Mouse (Mus musculus) kidney, adult 2 months (tissue): Measurements from ENCODE around the gene Rad9a. TPM values are rescaled to one million over a fixed set of nuclear protein-coding genes. Genes with fewer than 3 reads are reported as not detected.

ENCODE experiments used
- DNase-seq: peaks from one replicate; pipeline ENCODE4 v3.0.0; 2021
- H3K27ac ChIP-seq: fragments of 200-500 bp; 2 replicates; pipeline ENCODE4 v1.5.1; 2012; ENCODE audit warnings: low read depth, low read length, control low read depth, inconsistent platforms; ENCODE audit not compliant: insufficient read depth
- H3K27me3 ChIP-seq: fragments of 200-500 bp; replicated peaks from 2 replicates; pipeline ENCODE4 v1.6.1; 2012; ENCODE audit warnings: mild to moderate bottlenecking, moderate library complexity, low read length, inconsistent platforms; ENCODE audit not compliant: control insufficient read depth, insufficient read depth
- H3K36me3 ChIP-seq: fragments of 200-500 bp; 2 replicates; pipeline ENCODE4 v1.6.1; 2012; ENCODE audit warnings: mild to moderate bottlenecking, moderate library complexity, low read length, inconsistent platforms; ENCODE audit not compliant: control insufficient read depth, insufficient read depth
- H3K4me1 ChIP-seq: fragments of 200-500 bp; 2 replicates; pipeline ENCODE4 v1.6.1; 2011; ENCODE audit warnings: low read length; ENCODE audit not compliant: control insufficient read depth, insufficient read depth
- H3K4me3 ChIP-seq: fragments of 200-500 bp; 2 replicates; pipeline ENCODE4 v1.5.1; 2011; ENCODE audit warnings: mild to moderate bottlenecking, low read depth, low read length, control low read depth; ENCODE audit not compliant: insufficient read depth
- CTCF ChIP-seq: fragments of 200-500 bp; conservative IDR thresholded peaks from 2 replicates; pipeline ENCODE4 v1.5.1; 2011; ENCODE audit warnings: low read depth, mild to moderate bottlenecking, control low read depth, low read length, moderate library complexity, mixed read lengths; ENCODE audit not compliant: insufficient read depth, insufficient read length
- POLR2A ChIP-seq: fragments of 200-500 bp; IDR thresholded peaks from one replicate; pipeline ENCODE4 v1.6.1; 2011; ENCODE audit warnings: low read depth, low read length, control low read depth
- WGBS: fragments of 180-500 bp; shearing (Covaris S2); methylation state at CpG from one replicate; pipeline ENCODE4 v1.1.7; 2018; 5-methylcytosine and 5-hydroxymethylcytosine counted together
- polyA plus RNA-seq: library from polyadenylated mRNA; depleted of rRNA; stranded (reverse); fragments of >200 nt; gene quantifications from 2 replicates; pipeline ENCODE4 v1.2.3, GENCODE M21; 2012

Gene Rad9a
- polyA plus RNA-seq, 1 experiment, result 19.2 TPM

DNA sequence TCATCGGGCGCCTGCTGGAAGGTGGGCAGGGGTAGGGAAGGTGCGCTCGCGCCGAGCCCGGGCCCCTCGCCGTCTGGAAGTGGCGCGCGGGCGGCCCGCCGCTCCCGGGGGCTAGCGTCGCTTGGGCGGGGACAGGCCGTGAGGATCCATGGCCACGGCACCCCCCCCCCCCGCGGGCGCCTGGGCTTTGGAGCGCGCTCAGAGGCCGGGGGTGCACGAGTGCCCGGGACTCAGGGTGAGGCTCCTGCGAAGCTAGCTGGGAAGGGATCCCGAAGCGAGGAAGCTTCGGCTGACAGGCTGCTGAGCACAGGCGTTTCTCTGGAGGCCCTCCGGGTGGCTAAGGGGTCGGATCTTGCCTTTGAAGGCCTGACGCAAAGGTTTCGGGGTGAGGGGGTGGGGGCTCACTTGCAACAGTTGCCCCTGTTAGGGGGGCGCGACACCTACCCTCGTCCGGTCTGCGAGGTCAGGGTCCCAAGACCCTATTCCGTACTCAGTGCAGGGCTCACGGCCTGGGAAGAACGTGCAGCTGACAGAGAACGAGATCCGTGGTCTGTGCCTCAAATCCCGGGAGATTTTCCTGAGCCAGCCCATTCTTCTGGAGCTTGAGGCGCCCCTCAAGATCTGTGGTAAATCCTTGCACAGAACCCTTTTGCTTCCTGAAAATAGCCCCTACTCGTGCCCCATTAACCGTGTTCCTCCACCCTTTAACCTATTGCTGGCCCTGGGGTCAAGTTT is 9.0 kb downstream of the Rad9a start:
- Histone ChIP-seq H3K27ac (peak overlapping the region; percentile 93), H3K4me1 (peaks cover 11% of the 10 kb centered on the region; the same call in 1 of the 2 replicates), H3K36me3 (peaks cover 2% of the 10 kb centered on the region; the same call in 1 of the 2 replicates), H3K4me3 (peak overlapping the region; percentile 99), H3K27me3 (no peaks in the 10 kb centered on the region)
- DNase-seq, result no peak
- WGBS, result under 1% methylated on average over 38 of the region's 52 CpGs
- no peak for TF ChIP-seq POLR2A

DNA sequence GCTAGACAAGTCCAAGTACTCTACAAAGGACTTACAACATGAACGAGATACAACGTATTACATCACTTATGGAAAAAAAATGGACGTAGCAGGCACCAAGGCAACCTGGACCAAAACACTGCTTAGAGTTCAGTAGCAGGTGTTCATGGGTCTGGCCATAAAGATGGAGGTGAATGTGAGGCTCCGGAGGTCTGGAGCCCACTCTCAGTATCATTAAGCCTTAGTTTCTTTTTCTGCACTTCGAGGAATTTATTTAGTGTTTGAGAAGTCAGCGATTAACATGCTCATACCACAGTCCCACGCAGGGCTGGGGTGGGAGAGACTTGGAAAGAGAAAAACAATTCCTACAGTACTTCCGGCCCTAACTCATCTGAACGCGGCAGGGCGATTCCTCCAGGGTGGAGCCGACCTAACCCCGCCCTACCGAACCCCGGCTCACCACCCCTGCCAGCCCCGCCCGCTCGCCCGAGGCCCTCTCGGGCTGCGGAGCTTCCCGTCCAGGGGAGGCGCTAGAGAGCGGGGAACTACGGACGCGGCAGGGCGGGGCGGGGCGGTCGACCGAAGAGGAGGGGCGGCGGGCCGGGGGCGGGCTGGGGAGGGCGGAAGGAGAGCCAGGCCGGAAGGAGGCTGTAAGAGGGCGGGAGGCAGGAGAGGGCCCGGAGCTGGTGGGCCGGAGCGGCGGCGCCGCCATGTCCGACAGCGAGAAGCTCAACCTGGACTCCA is 9.8 kb downstream of the Rad9a start, which contains the start of gene Ppp1ca:
TSS of gene Ppp1ca (plus strand) at position 538 of the 723 bp plus-strand sequence.
- peaks cover 2% of the 10 kb centered on the region; the same call in 1 of the 2 replicates for H3K36me3 ChIP-seq
- H3K4me3 ChIP-seq, result peak within 1 kb of the TSS; percentile 99
- H3K4me1 ChIP-seq, result peaks cover 11% of the 10 kb centered on the region; the same call in 1 of the 2 replicates
- 3% methylated on average over 44 of the region's 47 CpGs for WGBS
- TF ChIP-seq POLR2A (peak; percentile 65), CTCF (peak; percentile 60)
- DNase-seq, result peak; percentile 97
- peak within 1 kb of the TSS; percentile 93 for H3K27ac ChIP-seq
- H3K27me3 ChIP-seq, result no peaks in the 10 kb centered on the region

DNA sequence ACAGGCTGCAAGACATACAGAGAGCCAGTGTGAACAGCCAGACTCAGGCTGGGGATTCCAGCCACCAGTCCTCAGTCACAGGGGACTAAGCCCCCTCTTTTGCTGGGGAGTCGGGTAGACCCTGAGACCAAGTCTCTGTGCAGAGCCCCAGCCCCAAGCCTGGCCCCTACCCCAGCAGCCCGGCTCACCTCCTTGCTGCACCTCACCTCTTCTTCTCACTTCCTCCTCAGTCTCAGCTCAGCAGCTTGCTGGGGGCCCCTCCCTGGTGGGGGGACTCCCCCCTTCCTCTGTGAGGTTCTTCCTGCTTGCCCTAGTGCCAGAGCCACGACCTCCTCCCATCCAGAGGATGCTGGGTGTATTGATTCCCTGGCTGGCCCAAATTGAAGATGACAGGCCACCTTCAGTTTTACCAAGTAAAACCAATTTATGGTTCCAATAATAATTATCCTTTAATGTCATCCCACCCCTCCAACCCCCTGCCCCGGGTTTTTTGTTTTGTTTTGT is 10.6 kb downstream of the Rad9a start, which contains the start of gene Tbc1d10c:
TSS of gene Tbc1d10c (minus strand) at position 454 of the 504 bp plus-strand sequence.
- H3K36me3 ChIP-seq, result peaks cover 2% of the 10 kb centered on the region; the same call in 1 of the 2 replicates
- DNase-seq, result no peak
- H3K4me1 ChIP-seq, result peaks cover 11% of the 10 kb centered on the region; the same call in 1 of the 2 replicates
- TF ChIP-seq CTCF (no peak), POLR2A (no peak)
- peak within 1 kb of the TSS; percentile 99 for H3K4me3 ChIP-seq
- WGBS, result 41% methylated on average over 4 of the region's 4 CpGs
- peak within 1 kb of the TSS; percentile 93 for H3K27ac ChIP-seq
- no peaks in the 10 kb centered on the region for H3K27me3 ChIP-seq

DNA sequence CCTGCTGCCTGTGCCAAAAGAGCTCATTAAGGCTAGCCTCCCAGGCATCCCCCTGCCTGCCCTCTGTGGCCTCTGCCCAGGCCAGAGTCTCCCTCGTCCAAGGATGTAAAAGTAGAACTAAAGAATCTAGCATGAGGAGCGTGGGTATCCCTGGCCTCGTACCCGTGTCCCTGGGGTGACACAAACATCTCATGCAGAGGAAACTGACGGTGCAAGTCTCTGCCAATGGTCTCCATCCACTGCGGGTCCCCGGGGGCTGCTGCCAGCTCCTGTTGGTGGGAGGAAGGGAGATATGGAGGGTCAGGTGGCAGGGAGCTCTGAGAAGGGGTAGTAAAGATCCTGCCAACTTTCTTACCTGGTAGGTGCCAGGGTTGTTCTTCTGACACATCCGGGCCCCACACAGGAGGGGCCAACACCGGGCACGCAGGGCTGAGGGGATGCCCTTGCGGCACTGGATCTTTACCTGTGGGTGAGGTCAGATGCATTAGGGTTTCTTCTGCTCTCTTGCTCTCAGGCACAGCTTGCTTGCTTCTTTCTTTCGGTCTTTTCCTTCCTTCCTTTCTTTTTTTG is 12.3 kb downstream of the Rad9a start:
- no peak overlapping the region for H3K27ac ChIP-seq
- DNase-seq, result no peak
- WGBS, result 86% methylated on average over 12 of the region's 12 CpGs
- no peaks in the 10 kb centered on the region for H3K36me3 ChIP-seq
- TF ChIP-seq CTCF (no peak), POLR2A (no peak)
- H3K4me3 ChIP-seq, result no peak overlapping the region
- peaks cover 11% of the 10 kb centered on the region; the same call in 1 of the 2 replicates for H3K4me1 ChIP-seq
- H3K27me3 ChIP-seq, result no peaks in the 10 kb centered on the region

DNA sequence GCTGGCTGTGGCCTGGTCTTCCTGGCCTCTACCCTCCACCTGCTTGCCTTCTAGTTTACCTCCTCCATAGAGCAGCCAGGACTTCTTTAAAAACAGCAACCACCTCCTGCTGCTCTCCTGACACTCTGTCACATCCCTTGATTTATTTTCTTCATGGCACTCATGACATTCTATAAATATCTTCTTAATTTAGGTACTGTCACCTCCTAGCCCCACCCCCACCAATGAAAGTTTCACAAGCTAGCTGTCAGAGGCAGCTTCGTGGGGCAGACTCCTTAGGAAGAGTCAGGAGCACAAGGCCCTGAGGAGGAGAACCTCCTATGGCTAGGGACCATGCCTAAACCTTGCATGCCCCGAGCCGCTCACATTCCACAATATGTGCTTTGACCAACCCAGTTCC is 14.2 kb downstream of the Rad9a start:
- Histone ChIP-seq H3K27me3 (no peaks in the 10 kb centered on the region), H3K4me1 (peaks cover 4% of the 10 kb centered on the region; the same call in 1 of the 2 replicates), H3K27ac (no peak overlapping the region), H3K4me3 (no peak overlapping the region), H3K36me3 (no peaks in the 10 kb centered on the region)
- TF ChIP-seq POLR2A (no peak), CTCF (no peak)
- 78% methylated on average over 3 of the region's 3 CpGs for WGBS
- no peak for DNase-seq

DNA sequence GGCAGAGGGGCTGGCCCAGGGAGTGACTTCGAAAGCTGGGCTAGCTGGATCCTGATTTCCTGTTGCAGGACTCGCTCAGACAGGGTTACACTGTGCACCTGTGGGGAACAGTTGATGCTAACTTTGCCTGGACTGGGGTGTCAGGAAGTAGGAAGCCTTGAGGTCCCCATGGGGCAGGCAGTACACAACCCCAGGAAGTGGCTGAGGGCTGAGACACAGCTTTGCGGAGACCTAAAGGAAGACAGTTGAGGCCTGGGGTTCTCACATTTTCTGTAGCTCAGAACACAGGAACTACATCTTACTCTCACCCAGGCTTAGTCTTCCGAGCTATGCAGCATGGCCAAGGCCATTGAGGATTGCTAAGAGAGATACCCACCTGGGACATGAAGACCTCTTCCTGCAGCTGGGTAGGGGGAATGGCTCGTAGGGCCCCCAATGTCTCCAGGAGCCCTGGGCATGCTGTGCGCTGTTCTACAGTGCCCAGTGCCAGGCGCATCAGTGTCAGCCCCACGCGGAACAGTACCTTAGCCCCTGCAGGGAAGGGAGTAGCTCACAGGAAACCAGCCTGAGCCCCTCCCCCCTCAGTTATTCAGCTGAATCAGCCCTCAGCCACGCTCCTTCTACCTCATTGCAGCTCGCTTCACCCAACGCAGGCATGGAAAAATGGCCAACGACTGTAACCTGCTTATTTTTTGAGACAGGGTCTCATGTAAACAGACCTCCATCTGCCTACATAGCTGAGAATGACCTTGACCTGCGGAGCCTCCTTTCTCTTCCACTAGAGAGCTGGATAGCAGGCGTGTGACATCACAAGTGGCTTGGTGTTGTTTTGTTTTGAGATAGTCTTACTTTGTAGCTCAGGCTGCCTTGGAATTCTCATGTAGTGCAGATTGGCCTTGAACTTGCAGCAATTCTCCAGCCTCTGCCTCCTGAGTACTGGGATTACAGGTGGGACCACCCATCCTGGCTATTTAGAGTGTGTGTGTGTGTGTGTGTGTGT is 16.2 kb downstream of the Rad9a start:
- 56% methylated on average over 15 of the region's 15 CpGs for WGBS
- no peak for DNase-seq
- no peak overlapping the region for H3K4me3 ChIP-seq
- H3K27me3 ChIP-seq, result no peaks in the 10 kb centered on the region
- H3K27ac ChIP-seq, result no peak overlapping the region
- H3K36me3 ChIP-seq, result no peaks in the 10 kb centered on the region
- H3K4me1 ChIP-seq, result no peaks in the 10 kb centered on the region
- no peak for TF ChIP-seq POLR2A
- no peak for TF ChIP-seq CTCF
